Mouse (Mus musculus) heart, postnatal 0 days (tissue): Measurements from ENCODE around the gene Pcnx2. TPM values are rescaled to one million over a fixed set of nuclear protein-coding genes. Genes with fewer than 3 reads are reported as not detected.
A peak's percentile ranks its signal among the peaks of the same experiment; 100 is the strongest.

Experiments used
- ATAC-seq: fragments of 200-750 bp; cut with Nextera tagmentation; 2 replicates; pipeline ENCODE4 v1.8.0; 2017; ENCODE audit warnings: low read depth, moderate number of reproducible peaks, moderate library complexity; ENCODE audit not compliant: insufficient read depth
- DNase-seq: peaks from one replicate; pipeline ENCODE4 v3.0.0-alpha.2; 2016; ENCODE audit warnings: low spot score
- H3K27ac ChIP-seq: fragments of 300-500 bp; sonication (generic); 2 replicates; pipeline ENCODE4 v1.5.1; 2014; ENCODE audit warnings: low read depth, mild to moderate bottlenecking
- H3K27me3 ChIP-seq: fragments of 300-500 bp; sonication (generic); 2 replicates; pipeline ENCODE4 v1.6.1; 2014; ENCODE audit warnings: low read length, mixed read lengths; ENCODE audit not compliant: control insufficient read depth, insufficient read depth
- H3K36me3 ChIP-seq: fragments of 300-500 bp; sonication (generic); replicated peaks from 2 replicates; pipeline ENCODE4 v1.6.1; 2014; ENCODE audit warnings: low read length, mixed read lengths; ENCODE audit not compliant: control insufficient read depth, insufficient read depth
- H3K4me1 ChIP-seq: fragments of 300-500 bp; sonication (generic); 2 replicates; pipeline ENCODE4 v1.6.1; 2014; ENCODE audit warnings: antibody characterized with exemption; ENCODE audit not compliant: control insufficient read depth, insufficient read depth
- H3K4me2 ChIP-seq: fragments of 300-500 bp; sonication (generic); 2 replicates; pipeline ENCODE4 v1.6.1; 2014; ENCODE audit warnings: low read depth, mild to moderate bottlenecking, low read length, moderate library complexity
- H3K4me3 ChIP-seq: fragments of 300-500 bp; sonication (generic); 2 replicates; pipeline ENCODE4 v1.5.1; 2014; ENCODE audit warnings: low read depth, low read length
- H3K9ac ChIP-seq: fragments of 300-500 bp; sonication (generic); replicated peaks from 2 replicates; pipeline ENCODE4 v1.6.1; 2014; ENCODE audit warnings: low read depth, low read length, mixed read lengths
- H3K9me3 ChIP-seq: fragments of 300-500 bp; sonication (generic); replicated peaks from 2 replicates; pipeline ENCODE4 v1.6.1; 2016; ENCODE audit warnings: low read length; ENCODE audit not compliant: control insufficient read depth
- CTCF ChIP-seq: IDR thresholded peaks from 2 replicates; pipeline ENCODE4 v1.5.1; 2016; ENCODE audit warnings: antibody characterized with exemption, control low read depth, low read depth
- EP300 ChIP-seq: IDR thresholded peaks from 2 replicates; pipeline ENCODE4 v1.6.1; 2016; ENCODE audit warnings: antibody characterized with exemption, low read depth
- WGBS: fragments of 180-500 bp; shearing (Covaris S2); extraction: QIAGEN DNeasy Blood & Tissue Kit; methylation state at CpG from one replicate; pipeline ENCODE4 v1.1.7; 2014; 5-methylcytosine and 5-hydroxymethylcytosine counted together
- polyA plus RNA-seq: library from polyadenylated mRNA; unstranded; fragments of >200 nt; fragmentation: Nextera tagmentation; extraction: Ambion mirVana; gene quantifications from 2 replicates; pipeline ENCODE4 v1.2.1, GENCODE M21; 2015
- total RNA-seq: library from RNA; depleted of rRNA; stranded (reverse); fragments of >200 nt; gene quantifications from 2 replicates; pipeline ENCODE4 v1.2.3, GENCODE M21; 2014; ENCODE audit warnings: low replicate concordance

The Pcnx2 gene
- total and polyA plus RNA-seq, 2 experiments from 2014 or later, result 0.04 to 0.16 TPM

DNA sequence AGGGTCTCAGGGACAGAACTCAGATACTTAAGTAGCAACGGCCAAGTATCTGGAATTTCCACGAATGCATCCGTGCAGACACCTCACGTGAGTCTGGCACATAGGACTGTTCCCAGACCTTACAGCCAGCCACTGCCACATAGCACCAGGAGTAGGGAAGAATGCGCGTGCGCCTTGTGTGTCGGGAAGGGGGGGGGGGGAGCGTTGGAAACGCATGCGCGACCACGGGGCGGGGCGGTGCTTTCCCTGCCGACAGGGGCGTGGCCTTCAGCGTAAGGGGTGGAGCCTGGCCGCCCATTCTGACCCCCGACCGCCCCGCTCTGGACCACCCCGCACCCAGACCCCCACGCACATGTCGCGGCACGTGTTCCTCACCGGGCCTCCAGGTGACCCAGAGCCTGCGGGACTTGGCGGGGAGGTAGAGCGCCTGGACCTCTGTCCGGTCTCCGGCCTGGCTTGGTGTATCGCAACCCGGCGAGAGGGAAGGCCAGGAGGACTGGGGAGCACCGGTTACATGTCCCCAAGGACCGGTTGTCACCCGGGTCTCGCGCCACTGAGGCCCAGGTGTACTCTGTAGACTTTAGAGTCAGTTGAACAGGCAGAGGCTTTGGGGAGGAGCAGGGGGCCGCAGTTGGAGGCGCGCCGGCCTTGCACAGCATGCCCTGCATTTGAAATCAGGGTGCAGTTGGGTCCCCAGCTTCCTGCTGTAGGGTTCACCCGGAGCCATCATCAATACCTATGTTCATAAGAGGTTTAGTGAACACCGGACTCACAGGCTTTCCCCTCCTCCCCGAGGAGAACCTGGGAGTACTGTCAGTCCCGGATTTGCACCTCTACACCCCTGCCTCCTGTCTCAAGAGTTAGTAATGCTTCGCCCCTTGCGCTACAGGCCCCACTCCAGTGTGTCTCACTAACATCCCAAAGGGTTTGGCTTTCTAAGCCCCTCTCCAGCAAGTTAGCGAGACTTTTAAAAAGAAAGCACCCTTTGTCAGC is 163.9 kb downstream of the Pcnx2 start:
- DNase-seq, result peak; percentile 87
- peaks cover 9% of the 10 kb centered on the region; the same call in 1 of the 2 replicates for H3K36me3 ChIP-seq
- peak overlapping the region; percentile 23 for H3K27ac ChIP-seq
- no peaks in the 10 kb centered on the region for H3K9me3 ChIP-seq
- peaks cover 4% of the 10 kb centered on the region; the same call in 1 of the 2 replicates for H3K4me1 ChIP-seq
- peak overlapping the region; percentile 69 for H3K4me3 ChIP-seq
- peak overlapping the region; percentile 94 for H3K4me2 ChIP-seq
- peak; percentile 94 for ATAC-seq
- H3K27me3 ChIP-seq, result no peaks in the 10 kb centered on the region
- peak overlapping the region; percentile 65 for H3K9ac ChIP-seq
- TF ChIP-seq CTCF, result no peak
- no peak for TF ChIP-seq EP300
- WGBS, result 9% methylated on average over 46 of the region's 52 CpGs

DNA sequence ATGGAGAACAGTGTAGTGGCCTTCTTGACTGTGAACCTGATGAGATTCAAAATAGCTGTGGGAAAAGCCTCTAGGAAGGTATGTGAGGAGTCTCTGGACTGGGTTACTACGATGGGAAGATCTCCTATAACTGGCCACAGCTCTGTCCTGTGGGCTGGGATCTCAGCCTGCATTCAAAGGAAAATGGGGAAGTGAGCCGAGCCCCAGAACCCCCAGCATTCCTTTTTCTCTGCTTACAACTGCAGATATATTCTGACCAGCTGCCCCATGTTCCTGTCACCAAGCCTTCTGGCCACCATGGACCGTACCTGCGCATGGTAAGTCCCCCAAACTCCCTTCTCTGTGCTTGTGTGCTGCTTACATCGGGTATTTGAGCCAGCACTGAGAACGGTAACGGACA is 168.4 kb downstream of the Pcnx2 start, which contains the start of gene Ntpcr:
Ntpcr (plus strand) TSS at position 218 of the 400 bp plus-strand sequence.
- ATAC-seq (no peak), DNase-seq (no peak)
- H3K4me3 ChIP-seq, result no peak within 1 kb of the TSS
- H3K9me3 ChIP-seq, result no peaks in the 10 kb centered on the region
- no peak for TF ChIP-seq CTCF
- TF ChIP-seq EP300, result no peak
- H3K9ac ChIP-seq, result no peak within 1 kb of the TSS
- H3K27ac ChIP-seq, result no peak within 1 kb of the TSS
- no peaks in the 10 kb centered on the region for H3K27me3 ChIP-seq
- no peak within 1 kb of the TSS for H3K4me2 ChIP-seq
- no peaks in the 10 kb centered on the region for H3K36me3 ChIP-seq
- peaks cover 4% of the 10 kb centered on the region; the same call in 1 of the 2 replicates for H3K4me1 ChIP-seq
- 79% methylated on average over 7 of the region's 7 CpGs for WGBS

DNA sequence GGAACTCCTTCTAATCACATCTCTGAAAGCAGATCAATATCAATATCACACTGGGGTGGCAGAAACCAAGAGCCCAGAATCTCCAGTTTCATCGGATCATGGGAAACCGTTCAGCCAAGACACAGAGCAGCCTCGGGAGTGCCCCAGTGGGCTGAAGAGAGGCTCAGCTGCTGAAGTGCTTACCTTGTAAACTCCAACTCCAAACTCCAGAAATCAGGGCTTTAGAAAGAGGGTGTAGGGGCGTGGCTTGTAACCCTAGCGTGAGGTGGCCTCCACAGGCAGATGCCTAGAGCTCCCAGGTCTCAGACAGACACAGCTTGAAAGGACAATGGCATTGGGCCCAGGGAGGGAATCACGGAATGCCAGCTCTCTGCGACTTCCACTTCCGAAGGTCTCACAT is 170.3 kb downstream of the Pcnx2 start:
- Histone ChIP-seq H3K4me1 (no peaks in the 10 kb centered on the region), H3K9ac (no peak overlapping the region), H3K4me2 (no peak overlapping the region), H3K36me3 (no peaks in the 10 kb centered on the region), H3K27me3 (no peaks in the 10 kb centered on the region), H3K4me3 (no peak overlapping the region), H3K27ac (no peak overlapping the region), H3K9me3 (no peaks in the 10 kb centered on the region)
- WGBS, result 52% methylated on average over 8 of the region's 8 CpGs
- no peak for ATAC-seq
- TF ChIP-seq EP300 (no peak), CTCF (no peak)
- no peak for DNase-seq

DNA sequence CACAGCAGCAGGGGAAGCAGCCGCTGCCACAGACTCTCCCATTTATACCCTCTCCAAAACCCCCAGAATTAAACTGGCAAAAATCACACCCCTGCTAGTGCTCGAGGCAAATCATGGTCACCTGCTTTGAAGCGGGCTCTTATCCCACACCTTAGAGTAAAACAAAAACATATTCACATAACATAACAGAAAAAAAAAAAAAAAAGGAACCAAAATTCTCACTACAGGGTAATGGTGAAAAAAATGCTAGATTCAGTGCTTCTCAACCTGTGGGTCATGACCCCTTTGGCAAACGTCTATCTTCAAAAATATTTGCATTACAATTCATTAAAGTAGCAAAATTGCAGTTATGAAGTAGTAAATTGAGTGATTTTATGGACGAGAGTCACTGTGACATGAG is 171.1 kb downstream of the Pcnx2 start:
- no peak overlapping the region for H3K27ac ChIP-seq
- H3K4me1 ChIP-seq, result no peaks in the 10 kb centered on the region
- WGBS, result 70% methylated on average over 5 of the region's 5 CpGs
- no peaks in the 10 kb centered on the region for H3K27me3 ChIP-seq
- H3K9ac ChIP-seq, result no peak overlapping the region
- no peak overlapping the region for H3K4me3 ChIP-seq
- no peak overlapping the region for H3K4me2 ChIP-seq
- no peaks in the 10 kb centered on the region for H3K36me3 ChIP-seq
- no peak for TF ChIP-seq CTCF
- TF ChIP-seq EP300, result no peak
- no peak for DNase-seq
- no peak for ATAC-seq
- H3K9me3 ChIP-seq, result no peaks in the 10 kb centered on the region

DNA sequence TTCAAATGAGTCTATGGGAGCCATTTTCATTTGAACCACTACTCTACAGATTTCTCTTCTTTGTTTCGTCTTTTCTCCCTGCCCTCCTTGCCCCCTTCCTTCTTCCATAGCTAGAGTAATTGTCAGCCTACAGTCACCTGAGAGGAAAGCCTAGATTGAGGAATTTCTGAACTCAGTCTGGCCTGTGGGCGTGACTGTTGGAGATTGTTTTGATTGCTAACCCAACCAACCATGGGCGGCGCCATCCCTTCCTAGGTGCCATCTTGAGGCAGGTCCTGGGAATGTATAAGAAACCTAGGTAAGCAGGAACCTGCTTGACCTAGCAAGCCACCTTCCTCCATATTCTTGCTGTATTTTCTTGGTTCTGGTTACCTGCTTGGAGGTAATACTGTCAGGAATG is 172.0 kb downstream of the Pcnx2 start:
- Histone ChIP-seq H3K4me2 (no peak overlapping the region), H3K27me3 (no peaks in the 10 kb centered on the region), H3K36me3 (no peaks in the 10 kb centered on the region), H3K4me1 (no peaks in the 10 kb centered on the region), H3K27ac (peak overlapping the region; percentile 43; the same call in 1 of the 2 replicates), H3K9me3 (no peaks in the 10 kb centered on the region), H3K4me3 (no peak overlapping the region), H3K9ac (no peak overlapping the region)
- TF ChIP-seq EP300 (no peak), CTCF (no peak)
- DNase-seq, result no peak
- WGBS, result 96% methylated on average over 4 of the region's 4 CpGs
- no peak for ATAC-seq
